Mouse (Mus musculus): ENCODE measurements around the gene Ccl1. TPM values are rescaled to one million over a fixed set of nuclear protein-coding genes. Genes with fewer than 3 reads are reported as not detected.

Ccl1 gene
- polyA plus RNA-seq, 1 experiment = not detected

DNA sequence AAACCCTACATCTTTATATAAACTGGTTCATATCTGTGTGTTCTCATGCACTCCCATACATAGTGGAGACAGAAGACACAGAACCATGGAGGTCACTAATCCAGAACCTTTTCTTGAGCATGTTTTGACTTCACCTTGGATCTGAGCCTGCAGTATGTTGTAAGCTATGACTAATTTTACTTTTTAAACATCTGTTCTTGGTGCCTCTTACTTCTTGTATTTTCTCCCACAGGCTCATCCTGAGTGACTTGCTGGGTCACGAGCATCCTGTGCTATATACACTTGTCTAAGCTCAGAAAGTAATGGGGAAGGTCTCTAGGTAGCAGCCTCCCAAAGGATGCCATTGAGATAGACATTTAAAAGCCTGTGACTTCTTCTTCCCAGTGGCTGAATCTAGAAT is 172.5 kb downstream of the Ccl1 start:
- no peak for DNase-seq (ENCODE audit: low read depth)

Other genes with a start within 250 kb of the Ccl1 start
- 20.1 and 29.9 TPM in 2 replicates for gene Ccl11, start 247.9 kb downstream of the Ccl1 start, polyA plus RNA-seq (2012; rRNA removed)
- gene Ccl12, start 203.8 kb downstream of the Ccl1 start, polyA plus RNA-seq (2012; rRNA removed) = 6.5 and 18.0 TPM in 2 replicates
- gene Ccl8, start 190.5 kb downstream of the Ccl1 start, polyA plus RNA-seq (2012; rRNA removed) = 8.0 and 26.7 TPM in 2 replicates
- gene Tmem132e, start 83.2 kb upstream of the Ccl1 start, polyA plus RNA-seq (2012; rRNA removed) = 0.04 and 0.07 TPM in 2 replicates

Measured in gonadal fat pad, adult 2 months (tissue).